Mouse (Mus musculus) kidney, adult 18-20 months (tissue): Measurements from ENCODE around the gene Arfgef2.

Source experiments
- DNase-seq: peaks from one replicate; pipeline ENCODE4 v3.0.0; 2021

Arfgef2 gene

DNA sequence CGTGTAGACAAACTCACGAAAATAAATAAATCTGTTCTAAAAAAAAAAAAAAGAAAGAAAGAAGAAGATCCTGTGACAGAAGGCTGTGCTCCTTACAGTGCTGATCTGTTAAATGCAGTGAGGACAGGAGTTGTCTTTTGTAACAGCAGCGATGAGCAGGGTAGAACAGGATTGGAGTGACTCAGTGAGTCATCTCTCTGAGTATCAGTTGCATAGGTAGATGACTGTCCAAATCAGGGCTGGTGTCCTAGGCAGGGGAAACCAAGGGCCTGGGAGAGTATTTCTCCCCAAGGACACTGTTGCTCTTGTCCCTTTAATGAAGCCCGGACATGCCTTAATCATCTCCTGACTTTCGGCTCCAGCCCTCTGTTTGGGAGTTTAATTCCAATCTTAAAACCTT lies 4.1 kb downstream of the Arfgef2 start:
- no peak for DNase-seq

DNA sequence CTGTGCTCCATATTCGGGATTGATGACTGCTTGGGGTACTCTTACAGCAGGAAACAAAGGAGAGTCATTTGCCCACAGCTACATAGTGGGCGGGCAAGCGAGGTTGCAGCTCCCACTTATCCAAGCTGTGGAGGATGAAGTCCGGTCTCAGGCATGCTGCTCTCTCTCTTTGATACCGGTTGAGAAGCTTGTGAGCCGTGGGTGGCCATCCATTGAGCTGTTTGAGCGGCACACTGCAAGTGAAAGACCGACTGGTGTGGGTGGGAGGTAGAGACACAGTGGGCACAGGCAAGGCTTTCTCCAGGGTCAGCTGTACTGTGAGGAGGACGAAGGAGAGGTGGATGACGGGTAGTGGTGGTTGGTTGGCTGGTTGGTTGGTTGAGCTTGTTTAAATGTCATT lies 5.4 kb downstream of the Arfgef2 start:
- DNase-seq, result no peak

DNA sequence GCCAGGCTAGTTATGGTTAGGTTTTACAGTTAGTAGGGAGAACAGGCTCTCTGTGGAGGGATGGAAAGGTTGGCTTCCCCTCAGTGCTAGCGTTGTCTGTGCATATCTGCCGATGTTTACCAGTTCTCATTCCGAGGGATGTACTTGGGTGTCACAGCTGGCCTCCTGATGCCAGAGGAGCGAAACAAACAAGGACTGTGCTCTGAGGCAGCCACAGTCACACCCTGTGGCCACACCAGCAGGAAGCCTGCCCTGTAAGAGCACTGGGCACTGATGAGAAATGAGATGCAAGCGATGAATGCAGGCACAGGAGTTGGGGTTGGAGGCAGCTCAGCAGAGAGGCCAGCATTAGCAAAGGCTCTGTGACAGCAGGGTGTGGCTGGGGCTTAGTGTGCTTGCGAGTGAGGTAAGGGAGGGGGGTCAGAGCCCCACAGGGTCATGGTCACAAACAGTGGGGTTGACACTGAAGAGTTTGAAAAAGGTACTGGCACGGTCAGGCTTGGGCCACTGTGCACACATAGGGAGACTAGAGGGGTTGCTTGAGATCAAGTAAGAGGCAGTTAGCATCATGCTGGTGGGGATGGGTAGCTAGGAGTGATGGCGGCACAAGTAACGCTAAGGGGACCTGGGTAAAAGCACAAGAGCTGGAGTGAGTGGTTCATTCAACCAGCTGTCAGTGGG lies 13.2 kb downstream of the Arfgef2 start:
- DNase-seq, result no peak

DNA sequence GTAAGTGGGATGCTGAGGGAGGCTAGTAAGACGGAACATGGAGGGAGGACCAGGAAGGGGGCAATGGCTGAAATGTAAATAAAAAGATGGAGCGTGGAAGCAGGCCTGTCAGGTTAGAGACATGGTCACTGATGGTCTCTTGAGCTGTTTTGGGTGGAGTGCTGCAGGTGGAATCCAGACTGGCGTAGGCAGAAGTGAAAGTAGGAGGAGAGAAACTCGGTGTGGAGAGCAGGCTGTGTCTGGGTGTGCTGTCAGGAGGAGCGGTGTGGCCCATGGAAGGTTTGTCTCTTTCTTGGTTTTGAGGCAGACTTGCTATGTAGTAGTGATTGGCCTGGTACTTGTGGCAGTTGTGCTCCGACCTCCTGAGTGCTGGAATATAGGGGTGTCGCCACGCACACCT lies 14.5 kb downstream of the Arfgef2 start:
- no peak for DNase-seq

DNA sequence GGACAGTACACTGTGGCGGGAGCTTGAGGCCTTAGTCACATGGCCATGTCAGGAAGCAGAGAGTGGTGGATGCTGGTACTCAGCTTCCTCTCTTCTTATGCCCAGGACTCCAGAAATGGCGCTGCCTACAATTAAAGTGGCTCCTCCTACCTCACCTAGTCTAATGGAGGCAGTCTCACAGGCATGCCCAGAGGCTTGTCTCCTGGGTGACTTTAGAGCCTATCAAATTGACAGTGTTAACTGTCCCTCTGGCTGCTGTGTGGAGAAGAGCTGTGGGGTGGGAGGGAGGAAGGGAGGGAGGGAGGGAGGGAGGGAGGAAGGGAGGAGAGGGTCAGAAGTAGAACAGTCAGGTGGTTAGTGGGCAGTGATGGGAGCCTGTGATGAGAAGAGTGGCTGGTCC lies 15.5 kb downstream of the Arfgef2 start:
- DNase-seq, result no peak

DNA sequence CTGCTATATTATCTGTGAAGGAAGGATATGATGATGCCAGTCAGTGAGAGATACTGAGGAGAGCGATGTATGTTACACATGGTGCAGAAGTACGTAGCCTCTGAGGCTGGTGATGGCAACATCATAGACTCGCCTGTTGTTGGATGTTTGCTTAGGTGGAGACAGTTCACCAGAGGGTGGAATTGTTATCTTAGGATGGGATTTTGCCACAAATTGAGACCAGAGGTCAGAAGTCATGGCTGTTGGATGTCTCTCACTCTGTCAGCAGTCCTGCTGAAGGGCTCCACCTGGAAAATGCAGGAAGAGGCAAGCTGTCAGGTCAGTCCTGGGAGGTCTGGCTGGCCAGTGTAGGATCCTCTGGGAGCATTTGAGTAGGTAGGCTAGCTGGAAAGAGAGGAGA lies 16.0 kb downstream of the Arfgef2 start:
- DNase-seq, result no peak

DNA sequence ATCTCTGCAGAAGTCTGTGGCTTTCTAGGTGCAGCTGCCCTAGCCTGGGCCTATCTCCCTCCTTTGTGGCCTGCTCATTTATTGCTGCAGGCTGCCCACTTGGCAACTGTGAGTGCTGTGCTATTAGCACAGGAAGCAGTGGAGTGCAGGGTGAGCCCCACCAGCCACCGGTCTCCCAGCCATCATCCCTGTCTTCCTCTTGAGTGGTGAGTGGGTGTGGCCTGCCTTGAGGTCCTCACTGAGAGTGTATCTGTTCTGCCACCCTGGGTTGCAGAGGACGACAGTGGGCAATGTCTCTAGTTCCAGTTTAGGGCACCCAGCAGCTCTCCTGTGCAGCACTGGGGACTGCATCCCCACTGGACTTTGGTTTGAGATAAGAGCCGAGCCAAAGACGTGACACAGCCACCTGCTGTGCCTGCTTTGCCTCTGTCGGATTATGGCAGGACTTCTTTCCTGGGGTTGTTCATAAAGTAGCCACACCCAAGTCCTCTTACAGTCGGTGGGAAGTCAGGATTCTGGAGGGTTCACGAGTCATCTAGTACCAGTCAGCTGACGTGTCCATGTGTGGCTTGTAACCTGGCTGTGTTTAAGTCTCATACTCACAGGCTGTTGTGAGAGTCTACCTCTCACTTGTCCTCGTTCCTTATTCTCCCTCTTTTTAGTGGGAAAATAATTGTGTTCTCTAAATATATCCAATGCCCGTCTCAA lies 16.9 kb downstream of the Arfgef2 start:
- DNase-seq, result no peak

DNA sequence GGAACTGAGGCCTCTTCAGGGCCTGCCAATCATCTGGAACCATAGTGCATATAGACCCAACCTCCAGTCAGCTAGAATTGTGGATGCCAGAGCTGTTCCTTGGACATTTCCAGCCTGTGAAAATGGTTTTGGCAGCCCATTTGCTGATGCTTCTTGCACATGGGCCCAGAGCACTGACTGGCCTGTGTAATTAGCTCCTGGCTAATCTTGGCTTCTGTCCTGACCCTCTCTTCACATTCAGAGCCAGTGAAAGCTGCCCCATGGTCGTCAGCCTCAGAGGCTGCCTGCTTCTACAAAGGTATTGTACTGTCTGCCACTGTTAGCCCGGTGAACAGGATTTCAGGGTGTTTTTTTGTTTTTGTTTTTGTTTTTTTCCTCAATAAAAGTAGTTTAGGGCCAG lies 17.5 kb downstream of the Arfgef2 start:
- DNase-seq, result no peak

DNA sequence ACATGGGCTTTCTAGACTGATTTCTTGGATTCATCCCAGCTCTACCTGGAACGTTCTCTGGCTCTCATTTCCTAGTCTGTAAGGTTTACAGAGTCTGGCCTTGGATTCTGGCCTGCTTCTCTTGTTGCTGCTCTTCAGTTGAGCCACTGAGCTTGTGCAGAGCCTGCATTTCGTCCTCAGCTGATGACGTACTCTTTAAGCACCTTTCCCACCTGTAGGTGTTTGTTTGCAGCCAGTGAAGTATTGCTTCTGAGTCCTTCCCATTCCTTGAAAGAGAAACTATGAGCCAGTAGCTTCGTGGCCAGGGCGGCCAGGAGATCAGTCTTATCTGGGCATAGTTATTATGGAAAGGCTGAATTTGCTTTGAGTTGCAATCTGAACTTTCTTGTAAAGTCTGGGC lies 19.0 kb downstream of the Arfgef2 start:
- DNase-seq, result no peak

DNA sequence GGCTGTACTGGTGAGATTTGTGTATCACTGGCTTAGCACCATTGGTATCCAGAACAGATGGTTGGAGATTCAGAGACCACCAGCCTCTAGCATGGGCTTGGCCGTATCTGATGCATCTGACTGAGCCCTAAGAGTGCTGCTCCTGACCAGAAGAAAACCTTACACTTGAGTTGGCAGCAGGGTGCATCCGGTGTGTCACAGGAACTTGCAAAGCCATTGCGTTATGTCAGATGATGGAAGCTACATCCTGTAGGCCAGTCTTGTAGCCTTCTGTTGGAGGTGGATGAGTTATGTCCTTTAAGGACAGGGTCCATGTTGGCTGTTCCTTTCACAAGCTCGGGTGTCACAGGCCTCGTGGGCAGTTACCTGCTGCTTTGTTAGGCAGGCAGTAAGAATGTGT lies 19.6 kb downstream of the Arfgef2 start:
- DNase-seq, result no peak

DNA sequence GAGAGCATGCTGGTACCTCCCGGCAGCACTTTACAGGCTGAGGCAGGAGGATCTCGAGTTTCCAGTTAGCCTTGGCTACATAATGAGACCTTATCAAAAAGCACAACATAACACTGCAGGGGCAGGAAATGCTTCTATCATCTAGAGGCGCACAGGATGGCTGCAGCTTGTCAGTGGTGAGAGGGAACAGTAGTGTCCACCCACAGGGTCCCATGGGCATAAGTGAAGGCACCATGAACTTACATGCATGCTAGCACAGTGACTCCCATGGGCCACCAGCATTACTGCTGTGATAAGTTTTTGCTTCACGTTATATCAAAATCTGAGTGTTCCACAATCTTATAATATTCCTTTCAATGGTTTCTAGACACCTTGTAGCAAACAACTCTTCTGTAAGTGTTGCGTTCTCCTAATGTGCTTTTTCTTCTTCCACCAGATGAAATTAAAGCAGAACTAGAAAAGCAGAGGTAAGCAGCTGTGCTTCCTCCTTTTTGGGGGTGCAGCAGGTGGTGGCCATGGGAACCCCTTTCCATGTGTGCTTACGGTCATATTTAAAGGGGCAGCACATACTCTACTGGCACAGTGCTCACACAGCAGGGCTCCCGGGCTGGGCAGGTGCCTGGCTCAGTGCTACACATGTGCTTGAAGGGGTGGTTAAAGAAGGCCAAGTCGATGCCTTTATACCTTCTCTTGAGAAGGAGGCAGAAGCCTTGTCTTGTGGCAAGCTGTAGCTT lies 21.3 kb downstream of the Arfgef2 start:
- no peak for DNase-seq

DNA sequence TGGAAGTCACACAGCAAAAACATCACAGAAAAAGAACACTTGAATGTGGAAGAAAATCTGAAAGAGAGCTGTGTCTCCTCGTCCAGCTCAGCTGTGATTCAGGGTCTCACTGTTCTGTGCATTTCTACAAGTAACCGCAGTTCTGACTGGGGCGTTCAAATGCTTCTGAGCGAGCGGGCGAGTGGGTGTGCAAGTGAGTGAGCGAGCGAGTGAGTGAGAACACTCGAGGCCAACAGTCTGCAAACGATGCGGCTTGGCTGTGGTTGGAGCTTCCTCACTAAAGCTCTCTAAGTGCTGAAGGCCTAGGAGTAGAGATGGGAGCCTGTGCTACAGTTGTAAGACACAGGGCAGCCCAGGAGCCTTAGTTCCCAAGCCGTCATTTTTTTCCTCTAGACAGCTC lies 22.9 kb downstream of the Arfgef2 start:
- no peak for DNase-seq

DNA sequence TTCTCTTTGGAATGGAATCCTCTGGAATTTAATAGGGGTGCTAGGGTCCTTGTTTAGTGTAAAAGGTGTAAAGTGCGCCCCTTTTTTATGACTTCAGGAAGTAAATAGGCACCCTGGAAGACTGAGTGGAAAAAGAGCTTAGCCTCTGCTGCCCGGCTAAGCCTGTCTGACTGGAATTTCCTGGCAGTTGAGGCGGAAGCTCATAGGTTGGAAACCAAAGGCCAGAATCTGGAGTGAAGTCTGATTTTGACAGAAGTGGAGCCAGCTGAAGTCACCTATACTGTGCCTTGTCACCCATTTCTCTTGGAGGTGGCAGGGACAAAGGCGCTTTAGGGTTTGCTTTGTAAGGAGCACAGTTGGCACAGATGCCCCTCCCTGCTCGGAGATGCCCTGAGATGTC lies 25.0 kb downstream of the Arfgef2 start:
- DNase-seq, result no peak

DNA sequence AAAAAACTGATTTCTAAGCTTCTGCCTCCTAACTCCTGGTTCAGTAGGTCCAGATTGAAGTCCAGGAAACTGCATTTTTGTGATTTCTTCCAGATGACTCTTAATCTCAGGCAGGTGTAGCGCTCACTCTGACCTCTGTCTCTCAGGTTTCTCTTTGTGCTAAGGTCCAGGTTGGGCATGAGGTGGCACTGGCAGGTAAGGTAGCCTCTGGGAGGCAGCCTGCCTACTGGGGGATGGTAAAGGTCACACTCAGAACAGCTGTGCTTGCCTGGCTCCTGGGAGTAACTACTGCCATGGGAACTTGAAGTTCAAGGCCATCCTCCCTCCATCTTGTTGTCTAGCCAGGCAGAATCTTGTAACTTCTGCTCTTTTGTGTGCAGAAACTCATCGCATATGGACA lies 28.7 kb downstream of the Arfgef2 start:
- DNase-seq, result peak; percentile 32

DNA sequence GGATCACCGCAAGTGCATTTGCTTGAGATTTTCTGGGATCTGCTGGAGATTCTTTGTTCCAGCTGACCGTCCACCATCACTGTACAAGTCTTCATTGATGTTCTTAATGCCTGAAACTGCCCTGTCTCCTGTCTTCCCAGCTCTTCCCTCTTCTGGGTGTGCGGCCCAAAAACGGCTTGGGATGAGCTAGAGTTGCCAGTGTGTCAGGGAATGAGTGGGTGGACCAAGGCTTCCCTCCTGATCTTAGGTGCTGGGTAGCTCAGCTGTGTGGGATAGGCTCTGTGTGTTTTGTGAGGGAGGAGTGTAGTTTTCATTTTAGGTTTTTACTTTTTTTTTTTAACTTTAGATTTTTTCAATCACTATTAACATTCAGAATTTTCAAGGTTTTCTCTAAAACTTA lies 29.4 kb downstream of the Arfgef2 start:
- DNase-seq, result no peak

DNA sequence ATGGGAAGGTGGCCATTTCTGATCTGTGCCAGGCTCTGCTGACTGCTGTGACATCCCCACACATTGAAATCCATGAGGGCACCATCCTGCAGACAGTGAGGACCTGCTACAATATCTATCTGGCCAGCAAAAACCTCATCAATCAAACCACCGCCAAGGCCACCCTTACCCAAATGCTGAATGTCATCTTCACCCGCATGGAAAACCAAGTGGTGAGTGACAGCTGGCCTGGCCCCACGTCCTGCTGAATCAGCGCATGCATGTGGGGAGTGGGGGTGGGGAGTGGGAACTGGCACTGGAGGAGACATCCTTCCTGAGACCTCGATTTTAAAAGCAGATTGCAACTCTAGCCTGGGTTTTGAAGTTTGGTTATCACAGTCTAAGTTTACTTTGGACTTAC lies 30.2 kb downstream of the Arfgef2 start:
- DNase-seq, result no peak

DNA sequence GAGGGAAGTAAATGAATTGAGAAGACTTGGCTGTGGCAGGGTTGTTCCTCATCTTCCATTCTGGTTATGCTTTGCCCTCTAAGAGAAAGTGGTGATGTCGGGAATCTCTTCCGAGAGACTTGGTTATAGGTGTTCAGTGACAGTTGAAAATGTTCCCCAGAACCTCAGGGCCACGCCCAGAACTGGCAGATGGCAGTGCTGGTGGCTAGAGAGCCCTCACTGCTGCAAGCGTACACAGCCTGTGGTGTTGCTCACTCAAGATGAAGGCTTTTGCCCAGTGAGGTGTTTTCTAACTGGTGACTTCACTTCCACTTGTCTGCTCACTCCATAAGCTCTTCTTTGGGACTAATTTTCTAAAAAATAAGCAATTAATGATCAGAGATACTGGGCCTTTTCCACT lies 36.4 kb downstream of the Arfgef2 start:
- DNase-seq, result no peak

DNA sequence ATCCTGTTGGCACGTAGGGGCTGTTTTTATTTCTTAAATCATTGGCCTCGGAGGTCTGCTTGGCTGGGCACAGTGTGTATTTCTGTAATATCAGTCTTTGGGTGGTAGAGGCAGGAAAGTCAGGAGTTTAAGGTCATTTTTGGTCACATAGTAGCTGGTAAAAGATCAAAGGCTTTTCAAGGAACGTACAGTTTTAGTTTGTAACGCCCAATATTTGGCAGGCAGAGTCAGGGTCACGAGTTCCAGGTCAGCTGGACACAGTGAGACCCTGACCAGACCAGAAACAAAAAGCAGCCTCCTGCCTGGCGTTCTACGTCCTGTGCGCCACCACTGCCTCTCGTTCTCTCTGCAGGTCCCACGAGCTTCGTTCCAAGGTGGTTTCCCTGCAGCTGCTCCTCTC lies 45.3 kb downstream of the Arfgef2 start:
- no peak for DNase-seq

DNA sequence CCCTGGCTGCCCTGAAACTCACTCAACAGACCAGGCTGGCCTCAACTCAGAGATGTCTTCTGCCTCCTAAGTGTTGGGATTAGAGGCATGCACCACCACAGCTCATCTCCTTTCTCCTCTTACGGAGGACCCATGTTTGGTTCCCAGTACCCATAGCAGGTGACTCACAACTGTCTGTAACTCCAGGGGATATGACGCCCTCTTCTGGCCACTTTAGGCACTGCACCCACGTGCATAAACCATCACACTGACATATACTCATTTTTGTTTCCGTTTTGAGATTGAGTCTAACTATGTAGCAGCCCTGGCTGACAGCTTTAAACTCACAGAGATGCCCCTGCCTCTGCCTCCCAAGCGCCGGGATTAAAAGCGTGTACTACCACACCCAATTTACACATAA lies 46.9 kb downstream of the Arfgef2 start:
- no peak for DNase-seq

DNA sequence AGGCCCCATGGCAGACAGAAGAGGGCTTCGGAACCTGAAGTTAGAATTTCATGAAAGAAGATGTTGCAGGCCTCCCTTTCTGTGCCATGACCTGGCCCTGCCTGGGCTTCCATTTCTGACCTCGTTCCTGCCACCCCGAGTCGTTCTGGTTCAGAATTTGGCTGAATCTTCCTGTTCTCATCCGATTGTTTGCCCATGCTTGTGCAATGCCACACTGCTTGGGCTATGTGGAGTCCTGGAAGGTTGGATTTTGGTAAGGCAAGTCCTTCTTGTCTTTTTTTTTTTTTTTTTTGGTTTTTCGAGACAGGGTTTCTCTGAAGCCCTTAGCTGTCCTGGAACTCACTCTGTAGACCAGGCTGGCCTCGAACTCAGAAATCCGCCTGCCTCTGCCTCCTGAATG lies 50.4 kb downstream of the Arfgef2 start:
- DNase-seq, result no peak

DNA sequence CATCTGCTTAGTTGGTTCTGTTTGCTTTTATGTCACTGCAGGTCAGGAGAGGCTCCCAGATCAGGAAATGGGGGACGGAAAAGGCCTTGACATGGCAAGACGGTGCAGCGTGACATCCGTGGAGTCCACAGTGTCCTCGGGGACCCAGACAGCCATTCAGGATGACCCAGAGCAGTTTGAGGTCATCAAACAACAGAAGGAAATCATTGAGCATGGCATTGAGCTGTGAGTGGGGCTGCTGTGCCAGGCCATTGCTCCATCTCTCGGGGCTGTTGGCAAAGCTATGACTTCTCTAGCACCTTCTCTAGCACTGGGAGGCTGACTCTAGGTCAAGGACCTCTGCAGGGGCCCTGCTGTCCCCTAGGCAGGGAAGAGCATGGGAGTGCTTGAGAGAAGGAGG lies 51.0 kb downstream of the Arfgef2 start:
- no peak for DNase-seq

DNA sequence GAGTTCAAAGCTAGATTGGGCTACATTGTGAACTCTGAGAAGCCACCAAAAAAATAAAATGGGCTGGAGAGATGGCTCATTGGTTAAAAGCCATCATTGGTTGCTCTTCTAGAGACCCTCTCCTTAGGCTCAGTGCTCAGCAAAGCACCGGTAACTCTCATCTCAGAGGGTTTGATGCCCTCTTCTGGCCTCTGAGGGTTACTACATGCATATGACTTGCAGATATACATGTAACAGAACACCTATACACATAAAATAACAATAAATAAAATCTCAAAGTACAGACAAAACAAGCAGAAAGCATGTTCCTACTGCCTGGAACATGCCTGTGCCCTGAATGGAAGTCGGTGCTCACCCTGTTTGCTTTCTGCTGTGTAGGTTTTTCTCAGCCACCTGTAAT lies 51.7 kb downstream of the Arfgef2 start:
- DNase-seq, result no peak

DNA sequence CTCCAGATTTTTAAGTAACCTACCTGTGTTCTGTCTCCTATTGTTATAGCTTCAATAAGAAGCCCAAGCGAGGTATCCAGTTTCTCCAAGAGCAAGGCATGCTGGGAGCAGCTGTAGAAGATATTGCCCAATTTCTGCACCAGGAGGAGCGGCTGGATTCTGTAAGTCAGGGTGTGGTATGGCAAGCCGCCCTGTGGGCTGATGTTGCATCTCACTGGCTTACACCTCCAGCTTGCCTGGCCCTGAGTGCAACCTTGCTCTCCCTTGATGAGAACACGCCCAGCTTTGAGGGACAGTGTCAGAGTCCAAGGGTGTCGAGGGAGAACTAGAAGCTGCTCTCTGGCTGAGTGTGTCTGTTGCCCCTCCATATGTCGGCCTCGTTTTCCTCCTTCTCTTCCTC lies 53.8 kb downstream of the Arfgef2 start:
- no peak for DNase-seq

DNA sequence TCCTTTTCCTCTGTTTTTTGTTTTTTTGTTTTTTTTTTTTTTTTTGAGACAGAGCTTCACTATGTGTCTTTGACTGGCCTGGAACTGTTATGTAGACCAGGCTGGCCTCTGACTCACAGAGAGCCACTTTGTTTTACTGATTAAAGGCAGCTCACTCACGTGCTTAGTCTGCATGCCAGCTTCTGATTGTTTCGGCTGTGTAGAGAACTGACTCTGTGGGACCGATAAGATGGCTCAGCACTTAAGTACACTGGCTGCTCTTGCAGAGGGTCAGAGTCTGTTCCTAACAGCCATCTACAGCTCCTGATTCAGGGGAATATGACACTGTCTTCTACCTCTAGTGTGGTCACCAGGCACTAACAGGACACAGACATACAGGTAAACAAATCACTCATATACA lies 57.1 kb downstream of the Arfgef2 start:
- DNase-seq, result no peak
